Mouse (Mus musculus): ENCODE measurements at regions not wholly inside any gene's neighbourhood (a gene's known extent, or its start where the extent isn't known, plus 50 kb on each side); places are given as distances from the start of the nearest gene placed in this dataset.

DNA sequence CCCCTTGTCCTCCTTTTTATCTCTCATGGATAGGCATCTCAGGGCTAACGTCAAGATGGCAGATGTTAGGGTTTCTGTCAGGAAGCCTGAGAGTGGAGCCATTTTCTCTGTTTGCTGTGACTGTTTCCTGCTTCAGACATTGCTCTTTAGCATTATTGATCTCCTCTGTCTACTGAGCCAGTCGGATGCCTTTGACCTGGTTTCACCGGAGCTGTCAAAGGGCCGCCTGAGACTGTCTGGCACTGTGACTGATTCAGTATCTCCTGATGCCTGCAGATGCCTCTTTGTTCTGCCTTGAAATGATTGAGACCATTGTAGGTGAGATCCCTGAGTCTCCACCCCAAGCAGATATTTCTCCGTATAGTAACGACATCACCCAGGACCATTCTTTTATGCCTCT is 239.5 kb upstream of the Ubash3b start:
- no peak overlapping the region for H3K4me3 ChIP-seq
- H3K4me2 ChIP-seq, result no peak overlapping the region
- H3K4me1 ChIP-seq (replicated peaks), result peaks cover 12% of the 10 kb centered on the region
- no peaks in the 10 kb centered on the region for H3K9me3 ChIP-seq
- H3K9ac ChIP-seq, result no peak overlapping the region
- peak overlapping the region; percentile 46 for H3K27ac ChIP-seq (replicated peaks)
- no peak for ATAC-seq (ENCODE audit: low read depth)
- H3K27me3 ChIP-seq, result no peaks in the 10 kb centered on the region
- WGBS, result 77% methylated on average over 6 of the region's 6 CpGs
- H3K36me3 ChIP-seq, result peaks cover 52% of the 10 kb centered on the region

DNA sequence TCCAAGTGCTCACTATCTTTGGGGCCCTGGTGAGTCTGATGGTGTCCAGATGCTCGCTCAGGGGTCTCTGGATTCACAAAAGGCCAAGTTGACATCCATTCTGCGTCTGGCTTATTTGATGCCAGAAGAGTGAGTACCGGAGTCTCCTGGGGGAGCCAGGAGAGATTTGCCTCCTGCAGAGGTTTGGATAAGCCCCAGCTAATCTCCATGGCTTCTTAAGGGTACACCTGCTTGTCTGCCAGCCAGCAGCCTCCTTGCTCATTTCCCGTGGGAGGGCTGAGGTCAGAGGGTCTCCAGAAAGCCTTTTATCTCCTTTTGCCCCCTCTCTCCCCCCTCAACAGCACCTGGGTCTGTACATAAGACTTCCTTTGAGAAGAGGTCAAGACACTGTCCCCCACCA is 234.0 kb upstream of the Ubash3b start:
- H3K9me3 ChIP-seq, result no peaks in the 10 kb centered on the region
- ATAC-seq (ENCODE audit: low read depth), result 0 out of 2 replicates have a peak, but pooled peaks have one; percentile 23
- H3K27me3 ChIP-seq, result no peaks in the 10 kb centered on the region
- H3K4me3 ChIP-seq, result no peak overlapping the region
- peak overlapping the region; percentile 56 for H3K27ac ChIP-seq (replicated peaks)
- peaks cover 40% of the 10 kb centered on the region for H3K4me1 ChIP-seq (replicated peaks)
- H3K9ac ChIP-seq, result peak overlapping the region; percentile 19; the same call in 1 of the 2 replicates
- WGBS, result 41% methylated on average over 4 of the region's 4 CpGs
- peaks cover 52% of the 10 kb centered on the region for H3K36me3 ChIP-seq
- no peak overlapping the region for H3K4me2 ChIP-seq

DNA sequence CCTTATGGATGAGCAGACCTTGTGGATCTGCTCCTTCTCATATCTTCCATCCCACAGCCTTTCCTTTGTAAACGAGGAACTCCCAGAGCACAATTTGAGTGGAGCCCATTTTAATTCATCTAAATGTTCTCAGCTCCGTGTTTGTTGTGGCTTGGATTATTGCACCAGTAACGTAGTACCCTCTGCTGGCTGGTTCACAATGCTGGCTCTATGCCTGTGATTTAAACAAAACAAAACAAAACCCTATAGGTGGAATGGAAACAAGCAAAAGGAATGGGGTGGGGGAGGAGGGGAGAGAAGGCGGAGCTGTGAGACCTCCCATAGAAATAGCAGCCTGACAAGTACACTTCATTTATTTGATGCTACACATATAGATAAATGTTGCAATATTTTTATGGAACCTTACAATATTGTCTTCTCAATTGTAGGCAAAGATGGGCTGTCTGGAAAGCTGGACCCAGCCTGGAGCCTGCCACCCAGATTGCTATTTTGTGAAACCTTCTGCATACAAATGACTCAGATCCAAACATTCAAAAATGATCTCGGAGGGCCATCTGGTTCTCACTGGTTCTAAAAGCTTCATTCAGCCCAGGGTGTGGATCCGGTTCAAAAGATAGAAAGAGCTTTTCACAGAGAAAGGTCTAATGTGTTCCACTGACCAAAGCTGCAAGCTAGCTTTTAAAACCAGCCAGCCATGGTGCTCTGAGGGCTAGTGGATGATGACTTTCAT is 230.3 kb upstream of the Ubash3b start:
- H3K27ac ChIP-seq (replicated peaks), result peak overlapping the region; percentile 66
- H3K4me1 ChIP-seq (replicated peaks), result peaks cover 41% of the 10 kb centered on the region
- H3K4me3 ChIP-seq, result no peak overlapping the region
- H3K27me3 ChIP-seq, result no peaks in the 10 kb centered on the region
- H3K9me3 ChIP-seq, result no peaks in the 10 kb centered on the region
- H3K36me3 ChIP-seq, result peaks cover 40% of the 10 kb centered on the region
- H3K4me2 ChIP-seq, result no peak overlapping the region
- no peak for ATAC-seq (ENCODE audit: low read depth)
- H3K9ac ChIP-seq, result no peak overlapping the region
- 38% methylated on average over 6 of the region's 6 CpGs for WGBS

DNA sequence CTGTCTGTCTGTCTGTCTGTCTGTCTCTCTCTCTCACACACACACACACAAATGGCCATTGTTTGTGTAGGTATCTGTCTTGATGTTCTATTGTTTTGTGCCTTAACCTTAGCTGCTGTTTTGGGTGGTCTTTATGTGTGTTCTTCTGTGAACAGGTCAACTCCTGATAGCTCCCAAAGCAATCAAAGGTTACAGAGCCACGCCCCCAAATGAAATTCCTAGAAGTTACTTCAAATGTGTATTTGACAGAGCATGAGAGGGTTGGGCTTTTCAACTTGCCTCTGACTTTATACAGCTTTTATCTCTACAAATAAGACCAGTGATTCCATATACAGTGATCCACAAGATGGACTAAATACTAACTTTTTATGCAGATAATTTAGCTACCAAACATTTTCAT is 217.8 kb upstream of the Ubash3b start:
- no peak for ATAC-seq (ENCODE audit: low read depth)
- peak overlapping the region; percentile 43 for H3K4me3 ChIP-seq
- H3K9me3 ChIP-seq, result no peaks in the 10 kb centered on the region
- peak overlapping the region; percentile 99 for H3K27ac ChIP-seq (replicated peaks)
- H3K9ac ChIP-seq, result peak overlapping the region; percentile 89
- whole genome bisulfite sequencing, result 55% methylated on average over 1 of the region's 1 CpGs
- H3K36me3 ChIP-seq, result no peaks in the 10 kb centered on the region
- H3K27me3 ChIP-seq, result no peaks in the 10 kb centered on the region
- H3K4me1 ChIP-seq (replicated peaks), result peaks cover 87% of the 10 kb centered on the region
- peak overlapping the region; percentile 68 for H3K4me2 ChIP-seq

DNA sequence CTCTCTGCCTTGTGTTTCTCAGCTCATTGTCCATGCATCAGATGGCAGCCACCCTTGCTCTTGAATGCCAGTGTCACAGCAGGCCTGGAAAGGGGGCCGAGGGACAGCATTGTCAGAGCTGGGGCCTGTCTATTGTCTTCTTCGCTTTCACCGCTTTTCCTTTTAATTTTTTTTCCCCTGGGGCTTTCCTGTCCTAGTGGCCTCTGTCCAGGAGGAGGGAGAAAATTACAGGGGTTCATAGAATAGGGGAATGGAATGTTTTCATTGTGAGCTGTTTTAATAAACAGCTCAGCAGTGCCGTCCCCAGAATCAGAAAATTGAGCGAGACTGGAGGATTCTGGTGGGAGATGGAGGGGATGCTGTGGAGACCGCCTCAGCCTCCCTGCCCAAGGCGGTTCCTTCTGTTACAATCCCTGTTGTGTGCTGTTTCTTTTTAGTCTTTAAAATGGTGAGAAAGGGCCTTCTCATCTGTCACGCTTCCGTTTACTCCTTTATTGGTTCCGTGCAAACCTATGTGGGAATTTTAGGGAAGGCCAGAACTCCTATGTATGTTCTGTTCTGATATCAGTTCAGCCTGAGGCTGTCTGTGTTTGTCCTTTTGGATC is 217.2 kb upstream of the Ubash3b start:
- Histone ChIP-seq H3K4me3 (peak overlapping the region; percentile 43), H3K9ac (peak overlapping the region; percentile 89), H3K4me2 (peak overlapping the region; percentile 68), H3K4me1 (replicated peaks) (peaks cover 87% of the 10 kb centered on the region), H3K27me3 (no peaks in the 10 kb centered on the region), H3K27ac (replicated peaks) (peak overlapping the region; percentile 99), H3K36me3 (no peaks in the 10 kb centered on the region), H3K9me3 (no peaks in the 10 kb centered on the region)
- 7% methylated on average over 10 of the region's 10 CpGs for WGBS
- peak; percentile 34 for ATAC-seq (ENCODE audit: low read depth)

DNA sequence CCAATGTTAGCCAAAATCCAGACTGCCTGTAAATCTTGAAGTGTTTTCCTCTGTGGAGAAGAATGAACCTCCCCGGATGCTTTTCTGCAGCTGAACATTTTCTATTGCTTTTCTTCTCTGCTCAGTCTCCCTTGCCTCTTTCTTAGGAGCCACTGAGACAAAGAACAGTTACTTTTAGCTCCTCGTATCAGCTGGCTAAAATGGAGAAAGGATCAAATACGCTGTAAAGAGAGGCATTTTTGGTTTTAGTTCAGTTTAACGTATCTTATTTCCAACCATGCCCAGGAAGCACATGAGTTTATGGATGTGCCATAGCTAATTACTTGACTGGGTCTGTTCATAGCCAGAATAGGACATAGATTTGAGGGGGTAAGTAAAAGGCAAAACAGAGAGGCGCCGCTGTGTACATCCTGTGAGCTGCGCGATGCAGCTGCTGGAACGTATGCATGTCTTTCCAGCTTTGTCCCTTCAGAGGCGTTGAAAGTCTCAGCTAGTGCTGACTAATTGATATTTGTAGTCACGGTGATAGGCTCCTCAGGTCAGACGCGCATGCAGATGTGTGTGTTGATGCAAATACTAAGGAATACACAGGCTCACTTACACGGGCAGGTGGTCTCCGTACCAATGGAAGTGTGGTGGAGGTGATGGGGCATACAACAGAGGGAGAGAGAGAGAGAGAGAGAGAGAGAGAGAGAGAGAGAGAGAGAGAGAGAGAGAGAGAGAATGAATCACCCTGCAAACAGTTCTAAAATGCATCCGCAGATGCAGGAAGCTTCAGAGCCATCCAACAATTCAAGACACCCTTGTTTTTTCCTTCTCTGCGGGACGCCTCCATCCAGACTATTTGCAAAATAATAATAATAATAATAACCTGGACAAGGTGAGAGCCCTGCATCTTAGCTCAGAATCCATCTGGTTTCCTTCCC is 216.5 kb upstream of the Ubash3b start:
- peak overlapping the region; percentile 99 for H3K27ac ChIP-seq (replicated peaks)
- 17% methylated on average over 18 of the region's 18 CpGs for WGBS
- H3K9ac ChIP-seq, result peak overlapping the region; percentile 89
- peak overlapping the region; percentile 68 for H3K4me2 ChIP-seq
- no peaks in the 10 kb centered on the region for H3K27me3 ChIP-seq
- no peaks in the 10 kb centered on the region for H3K9me3 ChIP-seq
- peak; percentile 82 for ATAC-seq (ENCODE audit: low read depth)
- peaks cover 89% of the 10 kb centered on the region for H3K4me1 ChIP-seq (replicated peaks)
- peak overlapping the region; percentile 43 for H3K4me3 ChIP-seq
- no peaks in the 10 kb centered on the region for H3K36me3 ChIP-seq

DNA sequence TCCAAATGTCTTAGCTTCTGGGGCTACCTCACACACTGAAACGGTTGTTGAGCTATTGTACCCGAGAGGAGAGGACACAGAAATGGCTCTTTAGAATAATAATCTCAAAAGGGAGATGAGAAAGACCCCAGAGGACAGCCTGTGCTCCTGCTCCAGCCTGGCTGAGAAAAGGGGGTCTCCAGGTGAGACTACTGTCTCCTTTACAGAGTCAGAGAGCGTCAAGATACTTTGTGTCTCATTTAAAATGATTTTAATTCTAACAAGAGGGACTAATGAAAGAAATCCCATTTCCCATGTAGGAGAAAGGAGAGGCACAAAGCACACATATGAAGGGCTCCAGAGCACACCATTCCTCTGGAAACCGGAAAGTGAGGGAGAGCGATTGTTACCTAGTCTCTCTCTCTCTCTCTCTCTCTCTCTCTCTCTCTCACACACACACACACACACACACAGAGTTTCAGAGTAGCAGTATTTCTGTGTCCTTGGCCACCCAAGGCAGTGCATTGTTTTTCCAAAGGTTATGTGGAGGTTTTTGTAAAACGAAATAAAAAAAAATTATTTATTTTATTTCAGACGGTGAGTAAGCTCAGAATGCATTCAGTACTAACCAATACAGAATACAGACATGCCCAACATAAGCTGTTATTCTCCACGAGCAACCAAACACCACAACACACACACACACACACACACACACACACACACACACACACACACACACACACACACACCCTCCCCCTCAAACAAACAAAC is 215.6 kb upstream of the Ubash3b start:
- 11% methylated on average over 8 of the region's 8 CpGs for WGBS
- peaks cover 82% of the 10 kb centered on the region for H3K4me1 ChIP-seq (replicated peaks)
- H3K36me3 ChIP-seq, result no peaks in the 10 kb centered on the region
- peak overlapping the region; percentile 43 for H3K4me3 ChIP-seq
- peak overlapping the region; percentile 89 for H3K9ac ChIP-seq
- peak; percentile 20; the same call in 1 of the 2 replicates for ATAC-seq (ENCODE audit: low read depth)
- peak overlapping the region; percentile 99 for H3K27ac ChIP-seq (replicated peaks)
- H3K9me3 ChIP-seq, result no peaks in the 10 kb centered on the region
- no peaks in the 10 kb centered on the region for H3K27me3 ChIP-seq
- H3K4me2 ChIP-seq, result peak overlapping the region; percentile 68

DNA sequence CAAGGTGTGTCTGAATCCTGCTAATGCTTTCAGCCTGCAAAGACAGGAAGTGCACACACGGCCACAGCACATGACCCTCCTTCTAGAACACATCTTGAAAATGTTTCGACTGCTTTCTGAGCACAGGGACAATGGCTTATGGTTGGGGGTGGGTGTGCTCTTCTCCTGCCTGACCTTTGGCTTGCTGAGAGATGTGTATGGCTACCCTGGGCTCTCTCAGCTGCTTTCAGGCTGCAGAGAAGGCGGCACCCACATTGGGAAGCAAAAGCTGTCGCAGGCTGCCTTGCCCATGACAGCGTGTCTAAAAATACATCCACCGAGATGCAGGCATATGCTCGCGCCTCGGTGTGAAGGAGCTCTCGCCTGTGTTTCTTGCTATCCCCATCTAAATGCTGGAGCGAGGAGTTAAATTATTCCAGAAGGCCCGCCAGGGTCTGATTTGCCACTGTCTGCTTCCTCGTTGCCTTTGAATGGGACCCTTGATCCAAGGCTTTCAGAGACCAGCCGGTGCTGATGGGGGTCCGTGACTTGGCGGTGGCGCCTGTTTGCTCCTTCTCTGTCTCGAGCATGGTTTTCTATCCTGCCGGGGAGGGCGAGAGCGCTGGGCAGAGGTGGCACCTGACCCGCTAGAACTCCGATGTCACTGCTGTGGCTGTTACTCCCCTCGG is 214.6 kb upstream of the Ubash3b start:
- Histone ChIP-seq H3K27ac (replicated peaks) (peak overlapping the region; percentile 99), H3K9me3 (no peaks in the 10 kb centered on the region), H3K4me2 (peak overlapping the region; percentile 68), H3K36me3 (no peaks in the 10 kb centered on the region), H3K9ac (peak overlapping the region; percentile 89), H3K27me3 (no peaks in the 10 kb centered on the region), H3K4me3 (peak overlapping the region; percentile 43), H3K4me1 (replicated peaks) (peaks cover 73% of the 10 kb centered on the region)
- WGBS, result 1% methylated on average over 24 of the region's 24 CpGs
- peak; percentile 52 for ATAC-seq (ENCODE audit: low read depth)

DNA sequence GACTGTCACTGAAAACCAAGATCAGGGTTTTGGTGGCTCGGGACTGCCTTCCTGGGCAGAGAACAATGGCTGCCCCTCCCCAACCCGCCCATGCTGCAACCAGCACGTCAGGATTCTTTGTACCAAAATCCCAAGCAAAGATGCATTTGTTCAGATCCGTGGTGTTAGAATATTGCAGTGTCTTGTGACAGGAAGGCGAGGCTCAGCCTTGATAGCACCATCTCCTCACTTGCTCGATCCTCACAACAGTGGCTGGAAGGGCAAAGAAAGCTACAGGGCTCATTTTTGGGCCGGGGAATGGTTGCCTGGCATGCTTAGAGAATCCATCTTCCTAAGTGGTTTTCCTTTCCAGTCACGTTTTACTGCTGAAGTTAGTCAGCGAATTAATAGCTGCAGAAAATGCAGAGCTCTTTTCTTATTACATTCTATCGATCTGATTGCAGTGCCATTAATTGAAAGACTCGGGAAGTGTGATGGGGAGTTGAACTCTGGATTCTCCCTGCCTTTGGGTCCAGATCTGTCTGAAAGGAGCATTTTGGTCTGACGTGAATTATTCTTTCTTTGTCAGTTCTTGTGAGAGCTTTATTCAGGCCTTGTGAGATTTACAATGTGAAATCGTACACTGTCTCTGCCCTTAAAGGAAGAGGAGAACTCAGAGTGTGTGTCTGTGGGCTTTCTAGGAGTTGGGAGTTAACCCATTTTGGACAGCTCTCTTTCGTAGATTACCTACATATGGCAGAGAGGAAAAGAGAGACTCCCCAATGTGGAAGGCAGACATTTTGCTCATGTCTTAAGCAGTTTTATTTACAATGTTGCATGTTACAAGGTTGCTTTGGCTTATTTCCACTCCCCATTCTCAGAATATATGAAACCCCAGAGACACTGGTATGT is 213.3 kb upstream of the Ubash3b start:
- Histone ChIP-seq H3K4me1 (replicated peaks) (peaks cover 62% of the 10 kb centered on the region), H3K9ac (peak overlapping the region; percentile 64), H3K4me2 (peak overlapping the region; percentile 68), H3K9me3 (no peaks in the 10 kb centered on the region), H3K36me3 (no peaks in the 10 kb centered on the region), H3K27me3 (no peaks in the 10 kb centered on the region), H3K27ac (replicated peaks) (peak overlapping the region; percentile 99), H3K4me3 (no peak overlapping the region)
- WGBS, result 10% methylated on average over 14 of the region's 14 CpGs
- no peak for ATAC-seq (ENCODE audit: low read depth)

DNA sequence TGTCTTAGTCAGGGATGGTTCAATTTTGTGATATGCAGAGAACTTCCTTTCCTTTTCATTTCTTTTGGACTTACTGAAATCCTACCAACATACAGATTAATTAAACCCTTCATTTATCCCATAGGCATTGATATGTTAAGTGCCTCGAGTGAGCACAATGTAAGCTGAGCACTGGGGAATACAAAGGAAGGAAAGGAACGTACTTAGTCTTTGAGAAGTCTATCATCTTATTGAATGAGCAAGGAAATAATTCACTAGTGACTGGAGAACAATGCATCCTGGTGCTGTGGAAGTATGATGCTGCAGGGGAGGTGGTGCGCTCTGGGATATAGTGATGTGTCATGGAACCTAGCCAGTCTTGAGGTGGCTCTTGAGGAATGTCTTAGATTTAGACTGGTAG is 204.9 kb upstream of the Ubash3b start:
- Histone ChIP-seq H3K4me2 (no peak overlapping the region), H3K4me1 (replicated peaks) (peaks cover 27% of the 10 kb centered on the region), H3K9me3 (no peaks in the 10 kb centered on the region), H3K9ac (no peak overlapping the region), H3K27me3 (no peaks in the 10 kb centered on the region), H3K4me3 (no peak overlapping the region), H3K27ac (replicated peaks) (no peak overlapping the region), H3K36me3 (no peaks in the 10 kb centered on the region)
- no peak for ATAC-seq (ENCODE audit: low read depth)
- 24% methylated on average over 3 of the region's 3 CpGs for WGBS

Measured in neural tube, embryonic 13.5 days (tissue).